Mouse (Mus musculus): Measurements from ENCODE around the gene Rspo4. TPM values are rescaled to one million over a fixed set of nuclear protein-coding genes. Genes with fewer than 3 reads are reported as not detected.

Gene Rspo4
- polyA plus RNA-seq, 1 experiment: not detected

GRCm38 (mm10) chr2:151876012-151876485, 33.3 kb downstream of the Rspo4 start:
- H3K4me1 ChIP-seq (ENCODE audit: control insufficient read depth, insufficient read depth, insufficient read length): no peaks in the 10 kb centered on the region
- no peak overlapping the region for H3K27ac ChIP-seq (ENCODE audit: insufficient read depth, low read length)
- peak; percentile 7 to 16 for DNase-seq (ENCODE audit: low read depth in 1 of 2, low spot score in 2 of 2)
- WGBS: 14% methylated on average over 8 of the region's 8 CpGs
- H3K27me3 ChIP-seq (ENCODE audit: control insufficient read depth, insufficient read depth, low read length): no peaks in the 10 kb centered on the region
- peak; percentile 73; the same call in 1 of the 2 replicates for TF ChIP-seq CTCF (IDR thresholded peaks at IDR 0.05; ENCODE audit: extremely low read depth, insufficient read depth, insufficient read length, insufficient replicate concordance)
- TF ChIP-seq POLR2A (IDR thresholded peaks at IDR 0.05; ENCODE audit: low read depth, low read length): no peak
- no peaks in the 10 kb centered on the region for H3K36me3 ChIP-seq (ENCODE audit: control insufficient read depth, insufficient read depth, low read length)
- H3K4me3 ChIP-seq (ENCODE audit: extremely low read depth, insufficient read depth, insufficient read length): no peak overlapping the region

GRCm38 (mm10) chr2:151878645-151879044, 35.9 kb downstream of the Rspo4 start:
- no peak for TF ChIP-seq POLR2A (IDR thresholded peaks at IDR 0.05; ENCODE audit: low read depth, low read length)
- no peak for DNase-seq (ENCODE audit: low read depth in 1 of 2, low spot score in 2 of 2)
- 81% methylated on average over 3 of the region's 3 CpGs for WGBS
- H3K36me3 ChIP-seq (ENCODE audit: control insufficient read depth, insufficient read depth, low read length): no peaks in the 10 kb centered on the region
- no peaks in the 10 kb centered on the region for H3K27me3 ChIP-seq (ENCODE audit: control insufficient read depth, insufficient read depth, low read length)
- H3K4me3 ChIP-seq (ENCODE audit: extremely low read depth, insufficient read depth, insufficient read length): no peak overlapping the region
- H3K4me1 ChIP-seq (ENCODE audit: control insufficient read depth, insufficient read depth, insufficient read length): no peaks in the 10 kb centered on the region
- H3K27ac ChIP-seq (ENCODE audit: insufficient read depth, low read length): no peak overlapping the region

GRCm38 (mm10) chr2:151879760-151880159, 37.0 kb downstream of the Rspo4 start:
- H3K36me3 ChIP-seq (ENCODE audit: control insufficient read depth, insufficient read depth, low read length): no peaks in the 10 kb centered on the region
- no peaks in the 10 kb centered on the region for H3K27me3 ChIP-seq (ENCODE audit: control insufficient read depth, insufficient read depth, low read length)
- 49% methylated on average over 2 of the region's 2 CpGs for WGBS
- no peak for TF ChIP-seq CTCF (IDR thresholded peaks at IDR 0.05; ENCODE audit: extremely low read depth, insufficient read depth, insufficient read length, insufficient replicate concordance)
- no peak for TF ChIP-seq POLR2A (IDR thresholded peaks at IDR 0.05; ENCODE audit: low read depth, low read length)
- no peak overlapping the region for H3K27ac ChIP-seq (ENCODE audit: insufficient read depth, low read length)
- no peak overlapping the region for H3K4me3 ChIP-seq (ENCODE audit: extremely low read depth, insufficient read depth, insufficient read length)
- DNase-seq (ENCODE audit: low read depth in 1 of 2, low spot score in 2 of 2): no peak
- no peaks in the 10 kb centered on the region for H3K4me1 ChIP-seq (ENCODE audit: control insufficient read depth, insufficient read depth, insufficient read length)

GRCm38 (mm10) chr2:151891031-151891430, 48.3 kb downstream of the Rspo4 start:
- Histone ChIP-seq H3K27me3 (ENCODE audit: control insufficient read depth, insufficient read depth, low read length) (no peaks in the 10 kb centered on the region), H3K36me3 (ENCODE audit: control insufficient read depth, insufficient read depth, low read length) (no peaks in the 10 kb centered on the region), H3K4me1 (ENCODE audit: control insufficient read depth, insufficient read depth, insufficient read length) (no peaks in the 10 kb centered on the region), H3K4me3 (ENCODE audit: extremely low read depth, insufficient read depth, insufficient read length) (no peak overlapping the region), H3K27ac (ENCODE audit: insufficient read depth, low read length) (no peak overlapping the region)
- 58% methylated on average over 6 of the region's 6 CpGs for WGBS
- no peak for DNase-seq (ENCODE audit: low read depth in 1 of 2, low spot score in 2 of 2)
- TF ChIP-seq POLR2A (IDR thresholded peaks at IDR 0.05; ENCODE audit: low read depth, low read length) (no peak), CTCF (IDR thresholded peaks at IDR 0.05; ENCODE audit: extremely low read depth, insufficient read depth, insufficient read length, insufficient replicate concordance) (no peak)

GRCm38 (mm10) chr2:151893122-151893774, 50.5 kb downstream of the Rspo4 start:
- DNase-seq (ENCODE audit: low read depth in 1 of 2, low spot score in 2 of 2): no peak
- WGBS: 53% methylated on average over 15 of the region's 15 CpGs
- Histone ChIP-seq H3K4me3 (ENCODE audit: extremely low read depth, insufficient read depth, insufficient read length) (no peak overlapping the region), H3K27ac (ENCODE audit: insufficient read depth, low read length) (no peak overlapping the region), H3K27me3 (ENCODE audit: control insufficient read depth, insufficient read depth, low read length) (no peaks in the 10 kb centered on the region), H3K36me3 (ENCODE audit: control insufficient read depth, insufficient read depth, low read length) (no peaks in the 10 kb centered on the region), H3K4me1 (ENCODE audit: control insufficient read depth, insufficient read depth, insufficient read length) (no peaks in the 10 kb centered on the region)
- no peak for TF ChIP-seq POLR2A (IDR thresholded peaks at IDR 0.05; ENCODE audit: low read depth, low read length)
- no peak for TF ChIP-seq CTCF (IDR thresholded peaks at IDR 0.05; ENCODE audit: extremely low read depth, insufficient read depth, insufficient read length, insufficient replicate concordance)

- H3K36me3 ChIP-seq (ENCODE audit: control insufficient read depth, insufficient read depth, low read length): no peaks in the 10 kb centered on the region
- H3K4me1 ChIP-seq (ENCODE audit: control insufficient read depth, insufficient read depth, insufficient read length): no peaks in the 10 kb centered on the region
- H3K27me3 ChIP-seq (ENCODE audit: control insufficient read depth, insufficient read depth, low read length): no peaks in the 10 kb centered on the region
- DNase-seq (ENCODE audit: low read depth in 1 of 2, low spot score in 2 of 2): no peak
- TF ChIP-seq POLR2A (IDR thresholded peaks at IDR 0.05; ENCODE audit: low read depth, low read length) (no peak), CTCF (IDR thresholded peaks at IDR 0.05; ENCODE audit: extremely low read depth, insufficient read depth, insufficient read length, insufficient replicate concordance) (no peak)
- H3K4me3 ChIP-seq (ENCODE audit: extremely low read depth, insufficient read depth, insufficient read length): no peak overlapping the region
- WGBS: 84% methylated on average over 8 of the region's 8 CpGs
- H3K27ac ChIP-seq (ENCODE audit: insufficient read depth, low read length): no peak overlapping the region
Observed at GRCm38 (mm10) chr2:151894209-151894980, 51.7 kb downstream of the Rspo4 start.

GRCm38 (mm10) chr2:151895911-151896310, 53.2 kb downstream of the Rspo4 start:
- no peak for DNase-seq (ENCODE audit: low read depth in 1 of 2, low spot score in 2 of 2)
- no peak overlapping the region for H3K27ac ChIP-seq (ENCODE audit: insufficient read depth, low read length)
- no peaks in the 10 kb centered on the region for H3K27me3 ChIP-seq (ENCODE audit: control insufficient read depth, insufficient read depth, low read length)
- TF ChIP-seq POLR2A (IDR thresholded peaks at IDR 0.05; ENCODE audit: low read depth, low read length) (no peak), CTCF (IDR thresholded peaks at IDR 0.05; ENCODE audit: extremely low read depth, insufficient read depth, insufficient read length, insufficient replicate concordance) (no peak)
- WGBS: 53% methylated on average over 5 of the region's 5 CpGs
- no peaks in the 10 kb centered on the region for H3K4me1 ChIP-seq (ENCODE audit: control insufficient read depth, insufficient read depth, insufficient read length)
- H3K4me3 ChIP-seq (ENCODE audit: extremely low read depth, insufficient read depth, insufficient read length): no peak overlapping the region
- H3K36me3 ChIP-seq (ENCODE audit: control insufficient read depth, insufficient read depth, low read length): no peaks in the 10 kb centered on the region
